Mouse (Mus musculus) myocyte (in vitro differentiated cells): Measurements from ENCODE around the gene Trp53i13.

Experiments
- E2F4 ChIP-seq: IDR thresholded peaks from one replicate; pipeline ENCODE4 v1.6.1; 2011; ENCODE audit warnings: mild to moderate bottlenecking, control low read depth, moderate library complexity; ENCODE audit not compliant: insufficient read depth
- MAX ChIP-seq: IDR thresholded peaks from one replicate; pipeline ENCODE4 v1.6.1; 2011; ENCODE audit warnings: low read depth, mild to moderate bottlenecking, control low read depth
- POLR2A ChIP-seq: IDR thresholded peaks from one replicate; pipeline ENCODE4 v1.6.1; 2011; ENCODE audit warnings: low read depth, mild to moderate bottlenecking, control low read depth, moderate library complexity; ENCODE audit not compliant: insufficient read length
- POLR2AphosphoS2 ChIP-seq: IDR thresholded peaks from one replicate; pipeline ENCODE4 v1.6.1; 2011; ENCODE audit warnings: low read depth, control low read depth; ENCODE audit not compliant: insufficient read length

DNA sequence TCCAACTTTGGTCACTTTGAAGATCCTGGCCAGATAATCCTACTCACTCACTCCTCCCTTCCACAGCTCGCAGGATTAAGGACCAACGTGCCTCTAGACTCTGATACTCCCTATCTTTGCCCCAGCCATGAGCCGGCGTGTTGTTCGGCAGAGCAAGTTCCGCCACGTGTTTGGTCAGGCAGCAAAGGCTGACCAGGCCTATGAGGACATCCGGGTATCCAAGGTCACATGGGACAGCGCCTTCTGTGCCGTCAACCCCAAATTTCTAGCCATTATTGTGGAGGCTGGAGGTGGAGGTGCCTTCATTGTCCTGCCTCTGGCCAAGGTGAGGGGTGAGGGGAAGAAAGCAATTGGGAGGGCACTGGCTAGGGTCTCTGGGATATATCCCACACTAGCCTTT lies 52.0 kb downstream of the Trp53i13 start:
- TF ChIP-seq POLR2AphosphoS2 (peak; percentile 18), MAX (no peak), E2F4 (no peak), POLR2A (no peak)
